Mouse (Mus musculus) lung, embryonic 16.5 days (tissue): ENCODE measurements at regions not wholly inside any gene's neighbourhood (a gene's known extent, or its start where the extent isn't known, plus 50 kb on each side); places are given as distances from the start of the nearest gene placed in this dataset.

Experiments used
- ATAC-seq: fragments of 200-750 bp; cut with Nextera tagmentation; 2 replicates; pipeline ENCODE4 v1.8.0; 2017; ENCODE audit warnings: low read depth, mild to moderate bottlenecking, moderate library complexity
- H3K27ac ChIP-seq: fragments of 300-500 bp; sonication (generic); 2 replicates; pipeline ENCODE4 v1.5.1; 2014; ENCODE audit warnings: mild to moderate bottlenecking, control low read depth, low read length
- H3K27me3 ChIP-seq: fragments of 300-500 bp; sonication (generic); 2 replicates; pipeline ENCODE4 v1.6.1; 2014; ENCODE audit warnings: low read depth, low read length, mixed read lengths; ENCODE audit not compliant: control insufficient read depth, insufficient read depth
- H3K36me3 ChIP-seq: fragments of 300-500 bp; sonication (generic); 2 replicates; pipeline ENCODE4 v1.6.1; 2014; ENCODE audit warnings: low read length; ENCODE audit not compliant: control insufficient read depth, insufficient read depth
- H3K4me1 ChIP-seq: fragments of 300-500 bp; sonication (generic); replicated peaks from 2 replicates; pipeline ENCODE4 v1.6.1; 2014; ENCODE audit warnings: low read length, mixed read lengths; ENCODE audit not compliant: control insufficient read depth, insufficient read depth
- H3K4me2 ChIP-seq: fragments of 300-500 bp; sonication (generic); 2 replicates; pipeline ENCODE4 v1.6.1; 2014; ENCODE audit warnings: low read depth, low read length, control low read depth
- H3K4me3 ChIP-seq: fragments of 300-500 bp; sonication (generic); 2 replicates; pipeline ENCODE4 v1.5.1; 2014; ENCODE audit warnings: mild to moderate bottlenecking, low read length, control low read depth
- H3K9ac ChIP-seq: fragments of 300-500 bp; sonication (generic); 2 replicates; pipeline ENCODE4 v1.6.1; 2014; ENCODE audit warnings: low read length, control low read depth
- H3K9me3 ChIP-seq: fragments of 300-500 bp; sonication (generic); 2 replicates; pipeline ENCODE4 v1.6.1; 2016; ENCODE audit warnings: low read length; ENCODE audit not compliant: control insufficient read depth
- WGBS: fragments of 180-500 bp; shearing (Covaris S2); extraction: QIAGEN DNeasy Blood & Tissue Kit; methylation state at CpG from one replicate; pipeline ENCODE4 v1.1.7; 2014; 5-methylcytosine and 5-hydroxymethylcytosine counted together

- H3K4me2 ChIP-seq = no peak overlapping the region
- H3K4me3 ChIP-seq = no peak overlapping the region
- no peak overlapping the region for H3K9ac ChIP-seq
- no peaks in the 10 kb centered on the region for H3K36me3 ChIP-seq
- no peak overlapping the region for H3K27ac ChIP-seq
- no peak for ATAC-seq
- H3K9me3 ChIP-seq = no peaks in the 10 kb centered on the region
- H3K4me1 ChIP-seq = no peaks in the 10 kb centered on the region
- WGBS = 17% methylated on average over 1 of the region's 1 CpGs
- H3K27me3 ChIP-seq = no peaks in the 10 kb centered on the region
These were observed 763.5 kb downstream of the Cypt12 start for GRCm38 (mm10) chr3:18711661-18712060.

GRCm38 (mm10) chr3:18713986-18714385, 765.8 kb downstream of the Cypt12 start:
- Histone ChIP-seq H3K9me3 (no peaks in the 10 kb centered on the region), H3K4me1 (no peaks in the 10 kb centered on the region), H3K4me3 (no peak overlapping the region), H3K9ac (no peak overlapping the region), H3K27me3 (no peaks in the 10 kb centered on the region), H3K36me3 (no peaks in the 10 kb centered on the region), H3K27ac (no peak overlapping the region), H3K4me2 (no peak overlapping the region)
- 66% methylated on average over 7 of the region's 7 CpGs for WGBS
- ATAC-seq = no peak

- Histone ChIP-seq H3K4me1 (no peaks in the 10 kb centered on the region), H3K27me3 (no peaks in the 10 kb centered on the region), H3K4me2 (no peak overlapping the region), H3K9ac (no peak overlapping the region), H3K36me3 (no peaks in the 10 kb centered on the region), H3K27ac (no peak overlapping the region), H3K4me3 (no peak overlapping the region), H3K9me3 (no peaks in the 10 kb centered on the region)
- ATAC-seq = peak; percentile 34; the same call in 1 of the 2 replicates
- 83% methylated on average over 9 of the region's 9 CpGs for WGBS
These were observed 766.9 kb downstream of the Cypt12 start for GRCm38 (mm10) chr3:18714968-18715630.

- Histone ChIP-seq H3K4me3 (no peak overlapping the region), H3K4me1 (no peaks in the 10 kb centered on the region), H3K27me3 (no peaks in the 10 kb centered on the region), H3K9me3 (no peaks in the 10 kb centered on the region), H3K9ac (no peak overlapping the region), H3K27ac (no peak overlapping the region), H3K36me3 (no peaks in the 10 kb centered on the region), H3K4me2 (no peak overlapping the region)
- WGBS = 53% methylated on average over 5 of the region's 5 CpGs
- ATAC-seq = peak; percentile 84
These were observed 767.6 kb downstream of the Cypt12 start for GRCm38 (mm10) chr3:18715776-18716175.

GRCm38 (mm10) chr3:18725507-18725906, 777.3 kb downstream of the Cypt12 start:
- ATAC-seq = no peak
- no peak overlapping the region for H3K27ac ChIP-seq
- 88% methylated on average over 1 of the region's 1 CpGs for WGBS
- H3K36me3 ChIP-seq = no peaks in the 10 kb centered on the region
- H3K4me2 ChIP-seq = no peak overlapping the region
- no peak overlapping the region for H3K9ac ChIP-seq
- no peaks in the 10 kb centered on the region for H3K27me3 ChIP-seq
- H3K4me3 ChIP-seq = no peak overlapping the region
- H3K4me1 ChIP-seq = no peaks in the 10 kb centered on the region
- no peaks in the 10 kb centered on the region for H3K9me3 ChIP-seq

- Histone ChIP-seq H3K4me2 (no peak overlapping the region), H3K9me3 (no peaks in the 10 kb centered on the region), H3K27me3 (no peaks in the 10 kb centered on the region), H3K4me3 (no peak overlapping the region), H3K4me1 (no peaks in the 10 kb centered on the region), H3K27ac (no peak overlapping the region), H3K36me3 (no peaks in the 10 kb centered on the region), H3K9ac (no peak overlapping the region)
- ATAC-seq = no peak
- 36% methylated on average over 1 of the region's 1 CpGs for WGBS
These were observed 783.0 kb downstream of the Cypt12 start for GRCm38 (mm10) chr3:18731251-18731650.

GRCm38 (mm10) chr3:18731674-18732073, 783.5 kb downstream of the Cypt12 start:
- Histone ChIP-seq H3K9ac (no peak overlapping the region), H3K27ac (no peak overlapping the region), H3K9me3 (no peaks in the 10 kb centered on the region), H3K4me1 (no peaks in the 10 kb centered on the region), H3K4me2 (no peak overlapping the region), H3K36me3 (no peaks in the 10 kb centered on the region), H3K4me3 (no peak overlapping the region), H3K27me3 (no peaks in the 10 kb centered on the region)
- no peak for ATAC-seq
- 35% methylated on average over 2 of the region's 2 CpGs for WGBS

GRCm38 (mm10) chr3:18733540-18733939, 785.3 kb downstream of the Cypt12 start:
- Histone ChIP-seq H3K4me3 (no peak overlapping the region), H3K4me2 (no peak overlapping the region), H3K9me3 (no peaks in the 10 kb centered on the region), H3K4me1 (no peaks in the 10 kb centered on the region), H3K27ac (no peak overlapping the region), H3K36me3 (no peaks in the 10 kb centered on the region), H3K27me3 (no peaks in the 10 kb centered on the region), H3K9ac (no peak overlapping the region)
- 81% methylated on average over 1 of the region's 1 CpGs for WGBS
- ATAC-seq = no peak

GRCm38 (mm10) chr3:18738946-18739345, 790.7 kb downstream of the Cypt12 start:
- Histone ChIP-seq H3K9ac (no peak overlapping the region), H3K4me1 (no peaks in the 10 kb centered on the region), H3K4me3 (no peak overlapping the region), H3K27me3 (no peaks in the 10 kb centered on the region), H3K4me2 (no peak overlapping the region), H3K36me3 (no peaks in the 10 kb centered on the region), H3K27ac (no peak overlapping the region), H3K9me3 (no peaks in the 10 kb centered on the region)
- no peak for ATAC-seq

- H3K27ac ChIP-seq = no peak overlapping the region
- no peaks in the 10 kb centered on the region for H3K36me3 ChIP-seq
- no peaks in the 10 kb centered on the region for H3K4me1 ChIP-seq
- no peak overlapping the region for H3K4me3 ChIP-seq
- no peaks in the 10 kb centered on the region for H3K27me3 ChIP-seq
- no peak overlapping the region for H3K9ac ChIP-seq
- no peak overlapping the region for H3K4me2 ChIP-seq
- ATAC-seq = no peak
- no peaks in the 10 kb centered on the region for H3K9me3 ChIP-seq
- 71% methylated on average over 4 of the region's 4 CpGs for WGBS
These were observed 792.1 kb downstream of the Cypt12 start for GRCm38 (mm10) chr3:18740344-18740743.
